Mouse (Mus musculus) lung, adult 2 months (tissue): Measurements from ENCODE around the gene Dnaja3.

Experiments used
- CTCF ChIP-seq: fragments of 200-500 bp; IDR thresholded peaks from 2 replicates; pipeline ENCODE4 v1.5.1; 2011; ENCODE audit warnings: mild to moderate bottlenecking, low read length, control low read depth; ENCODE audit not compliant: insufficient read depth
- POLR2A ChIP-seq: fragments of 200-500 bp; IDR thresholded peaks from 2 replicates; pipeline ENCODE4 v1.6.1; 2011; ENCODE audit warnings: low read depth, mild to moderate bottlenecking, control low read depth, low read length, borderline replicate concordance; ENCODE audit errors: extremely low read depth

DNA sequence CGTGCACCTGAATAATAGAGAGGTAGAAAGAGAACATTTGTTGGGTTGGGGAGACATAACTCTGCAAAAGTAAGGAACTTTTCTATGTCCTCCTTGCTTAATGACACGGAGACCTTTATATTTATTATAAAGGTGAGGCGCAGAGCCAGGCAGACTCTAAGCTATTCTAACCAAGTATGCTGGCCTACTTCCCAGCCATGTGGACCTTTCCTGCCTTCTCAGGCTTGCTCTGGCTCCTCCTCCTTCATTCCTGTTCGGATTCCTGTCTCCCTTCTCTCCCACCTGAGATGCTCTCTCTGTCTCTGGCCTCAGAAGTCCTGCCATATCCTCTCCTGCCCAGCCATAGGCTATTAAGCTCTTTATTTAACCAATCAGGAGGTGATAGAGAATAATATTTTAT, 85.5 kb downstream of the Dnaja3 start:
- TF ChIP-seq CTCF (no peak), POLR2A (no peak)
